Mouse (Mus musculus) MEL (cell line): ENCODE results near the gene Agfg2.

Experiments
- GABPA ChIP-seq: IDR thresholded peaks from 2 replicates; pipeline ENCODE4 v1.6.1; 2012; ENCODE audit warnings: low read depth, mild to moderate bottlenecking, inconsistent platforms, low read length, improper control_type of control experiment, moderate library complexity
- MAX ChIP-seq: IDR thresholded peaks from 2 replicates; pipeline ENCODE4 v1.6.1; 2011; ENCODE audit warnings: low read length, improper control_type of control experiment
- POLR2A ChIP-seq, 2 experiments: IDR thresholded peaks; 2 replicates each; pipeline ENCODE4 v1.6.1; 2011 to 2012; ENCODE audit warnings: low read length in 2 of 2, mild to moderate bottlenecking in 2 of 2, control low read depth in 1 of 2, improper control_type of control experiment in 1 of 2, low read depth in 1 of 2, moderate library complexity in 1 of 2; ENCODE audit not compliant: control insufficient read depth in 1 of 2, insufficient read depth in 1 of 2, poor library complexity in 1 of 2

DNA sequence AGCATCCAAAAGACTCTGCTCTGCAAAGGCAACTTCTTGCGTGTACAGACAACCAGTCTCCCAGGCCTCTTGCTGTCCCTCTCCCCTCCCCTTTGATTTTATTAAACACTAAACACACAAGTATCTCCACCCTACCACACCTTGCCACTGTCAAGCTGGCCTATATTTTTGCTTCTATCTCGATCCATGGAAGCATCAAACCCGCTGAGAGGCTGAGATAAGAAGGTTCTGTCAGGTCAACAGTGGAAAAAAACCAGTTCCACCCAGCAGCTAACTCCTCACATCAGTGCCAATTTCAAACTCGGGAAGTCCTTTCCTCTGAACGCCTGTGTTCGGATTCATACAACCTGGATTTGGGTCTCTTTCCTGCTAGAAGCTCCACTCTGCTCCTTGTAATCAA lies 11.5 kb downstream of the Agfg2 start:
- TF ChIP-seq POLR2A (IDR thresholded peaks at IDR 0.05; ENCODE audit: control insufficient read depth in 1 of 2, insufficient read depth in 1 of 2, low read depth in 1 of 2, low read length in 2 of 2, poor library complexity in 1 of 2) (0 out of 4 replicates have a peak, but pooled peaks of 1 of the 2 experiments have one; percentile 19), GABPA (no peak), MAX (no peak)
